Mouse (Mus musculus) intestine, postnatal 0 days (tissue): Measurements from ENCODE around the gene Sycp1. TPM values are rescaled to one million over a fixed set of nuclear protein-coding genes. Genes with fewer than 3 reads are reported as not detected.

Source experiments
- ATAC-seq: fragments of 200-750 bp; cut with Nextera tagmentation; 2 replicates; pipeline ENCODE4 v1.8.0; 2017; ENCODE audit warnings: mild to moderate bottlenecking, moderate TSS enrichment, moderate library complexity
- H3K27ac ChIP-seq: fragments of 300-500 bp; sonication (generic); 2 replicates; pipeline ENCODE4 v1.5.1; 2014; ENCODE audit warnings: mild to moderate bottlenecking, low read depth, low read length, moderate library complexity
- H3K27me3 ChIP-seq: fragments of 300-500 bp; sonication (generic); replicated peaks from 2 replicates; pipeline ENCODE4 v1.6.1; 2014; ENCODE audit warnings: low read length, mixed read lengths; ENCODE audit not compliant: control insufficient read depth, insufficient read depth
- H3K36me3 ChIP-seq: fragments of 300-500 bp; sonication (generic); 2 replicates; pipeline ENCODE4 v1.6.1; 2014; ENCODE audit warnings: mild to moderate bottlenecking, moderate library complexity; ENCODE audit not compliant: control insufficient read depth, insufficient read depth
- H3K4me1 ChIP-seq: fragments of 300-500 bp; sonication (generic); replicated peaks from 2 replicates; pipeline ENCODE4 v1.6.1; 2014; ENCODE audit warnings: antibody characterized with exemption, low read length, mixed read lengths; ENCODE audit not compliant: control insufficient read depth, insufficient read depth
- H3K4me2 ChIP-seq: fragments of 300-500 bp; sonication (generic); replicated peaks from 2 replicates; pipeline ENCODE4 v1.6.1; 2014; ENCODE audit warnings: low read depth, mild to moderate bottlenecking, moderate library complexity
- H3K4me3 ChIP-seq: fragments of 300-500 bp; sonication (generic); 2 replicates; pipeline ENCODE4 v1.5.1; 2014; ENCODE audit warnings: low read depth, low read length
- H3K9ac ChIP-seq: fragments of 300-500 bp; sonication (generic); 2 replicates; pipeline ENCODE4 v1.6.1; 2014; ENCODE audit warnings: mild to moderate bottlenecking, low read depth, low read length
- H3K9me3 ChIP-seq: fragments of 300-500 bp; sonication (generic); 2 replicates; pipeline ENCODE4 v1.6.1; 2016; ENCODE audit warnings: mixed run types; ENCODE audit not compliant: control insufficient read depth
- CTCF ChIP-seq: sonication (generic); IDR thresholded peaks from 2 replicates; pipeline ENCODE4 v1.5.1; 2016; ENCODE audit warnings: low read depth, mild to moderate bottlenecking, control low read depth, antibody characterized with exemption, moderate library complexity
- WGBS: fragments of 180-500 bp; shearing (Covaris S2); extraction: QIAGEN DNeasy Blood & Tissue Kit; methylation state at CpG from one replicate; pipeline ENCODE4 v1.1.7; 2014; 5-methylcytosine and 5-hydroxymethylcytosine counted together
- polyA plus RNA-seq: library from polyadenylated mRNA; unstranded; fragments of >200 nt; fragmentation: Nextera tagmentation; extraction: Ambion mirVana; gene quantifications from 2 replicates; pipeline ENCODE4 v1.2.1, GENCODE M21; 2015

The Sycp1 gene
- polyA plus RNA-seq, 1 experiment from 2014 or later, result not detected

DNA sequence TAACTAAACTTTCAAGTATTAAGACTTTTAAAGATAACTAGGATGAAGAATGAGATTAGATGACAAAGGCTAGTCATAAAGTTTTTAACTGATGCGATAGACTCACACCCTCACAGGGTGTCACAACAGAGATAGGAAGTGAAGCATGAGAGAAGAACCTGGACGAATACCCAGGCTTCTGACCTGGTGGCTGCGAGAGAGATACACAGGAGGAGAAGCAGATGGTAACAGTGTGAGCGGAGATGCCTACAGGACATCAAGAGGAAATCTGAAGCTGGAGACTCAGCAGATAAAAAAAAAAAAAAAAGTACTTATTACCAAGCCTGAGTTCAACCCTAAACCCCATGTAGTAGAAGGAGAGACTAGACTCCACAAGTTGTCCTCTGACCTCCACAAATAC lies 162.9 kb downstream of the Sycp1 start:
- no peak overlapping the region for H3K4me3 ChIP-seq
- no peak overlapping the region for H3K27ac ChIP-seq
- H3K4me1 ChIP-seq, result no peaks in the 10 kb centered on the region
- no peaks in the 10 kb centered on the region for H3K36me3 ChIP-seq
- H3K27me3 ChIP-seq, result no peaks in the 10 kb centered on the region
- WGBS, result 70% methylated on average over 4 of the region's 4 CpGs
- no peak overlapping the region for H3K4me2 ChIP-seq
- no peak overlapping the region for H3K9ac ChIP-seq
- no peak for TF ChIP-seq CTCF
- ATAC-seq, result no peak
- H3K9me3 ChIP-seq, result no peaks in the 10 kb centered on the region

Other genes starting within 250 kb of the Sycp1 start
- 12.0 and 12.6 TPM in 2 replicates for gene Tspan2, start 201.6 kb downstream of the Sycp1 start, polyA plus RNA-seq
- 0.08 and 0.16 TPM in 2 replicates for gene Tshb, start 153.4 kb downstream of the Sycp1 start, polyA plus RNA-seq
- not detected in 2 replicates for gene Nr1h5, start 28.0 kb upstream of the Sycp1 start, polyA plus RNA-seq
- 36.6 and 37.4 TPM in 2 replicates for gene Sike1, start 59.6 kb upstream of the Sycp1 start, polyA plus RNA-seq
- 113 and 126 TPM in 2 replicates for gene Csde1, start 84.3 kb upstream of the Sycp1 start, polyA plus RNA-seq
- gene Nras, start 122.2 kb upstream of the Sycp1 start, polyA plus RNA-seq, result 40.1 and 42.9 TPM in 2 replicates
- gene Ampd1, start 137.9 kb upstream of the Sycp1 start, polyA plus RNA-seq, result not detected in 2 replicates
- gene Dennd2c, start 166.5 kb upstream of the Sycp1 start, polyA plus RNA-seq, result 0.95 and 0.96 TPM in 2 replicates
- gene Bcas2, start 235.6 kb upstream of the Sycp1 start, polyA plus RNA-seq, result 88.7 and 93.5 TPM in 2 replicates